8 mouse cellular contexts compared by ENCODE assay signal in the genomic region with DNA sequence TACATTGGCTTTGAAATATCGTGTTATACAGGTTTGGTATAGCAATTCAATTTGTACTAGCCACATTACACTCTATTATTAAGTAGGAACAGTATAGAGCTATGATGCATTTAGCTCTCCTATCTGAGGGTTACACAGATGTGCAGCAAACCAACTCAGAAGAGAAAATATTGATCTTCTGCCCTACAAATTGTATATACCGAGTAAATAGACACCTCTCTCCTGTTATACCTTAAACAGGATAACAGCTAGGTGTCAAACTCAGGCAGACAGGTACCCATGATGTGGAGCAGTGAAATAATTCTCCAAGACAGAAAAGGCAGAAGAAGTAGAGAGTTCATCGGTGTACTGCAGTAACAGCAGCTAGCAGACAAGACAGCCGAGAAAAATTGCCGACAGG. TPM values are rescaled to one million over a fixed set of nuclear protein-coding genes. Genes with fewer than 3 reads are reported as not detected.
A peak's percentile ranks its signal among the peaks of the same experiment; 100 is the strongest.
DNase-seq lines count a peak whose midpoint lies in the region; ATAC-seq lines count a peak whose summit lies in the region.

No protein-coding gene starts in this region.

- H3K4me2 ChIP-seq in liver, embryonic 15.5 days, result peak overlapping the region; percentile 99

- no peaks in the 10 kb centered on the region; the same call in 1 of the 2 replicates for H3K36me3 ChIP-seq in erythroblast, embryonic 14.5 days (ENCODE audit: control insufficient read depth)
- no peaks in the 10 kb centered on the region for H3K36me3 ChIP-seq in liver, embryonic 15.5 days (replicated peaks)

- H3K4me3 ChIP-seq in erythroblast, embryonic 14.5 days (replicated peaks), result peak overlapping the region; percentile 71
- peak overlapping the region; percentile 74 for H3K4me3 ChIP-seq in liver, embryonic 15.5 days (replicated peaks)

- H3K27me3 ChIP-seq in erythroblast, embryonic 14.5 days (ENCODE audit: control insufficient read depth), result peaks cover 8% of the 10 kb centered on the region
- 0 out of 2 replicates have a peak, but pooled peaks cover 5% of the 10 kb centered on the region for H3K27me3 ChIP-seq in liver, embryonic 15.5 days

- H3K9ac ChIP-seq in liver, embryonic 15.5 days, result no peak overlapping the region

- H3K27ac ChIP-seq in liver, embryonic 15.5 days (replicated peaks), result 0 out of 2 replicates have a peak overlapping the region, but pooled peaks have one; percentile 38

- 64% methylated on average over 5 of the region's 5 CpGs for WGBS in liver, embryonic 15.5 days (ENCODE audit: insufficient replicate concordance)

- DNase-seq in retina, postnatal 1 day, result peak; percentile 25
- DNase-seq in retina, embryonic 14.5 days (ENCODE audit: low spot score), result no peak
- DNase-seq in frontal cortex, adult 2 months (ENCODE audit: extremely low spot score in 1 of 2, low spot score in 1 of 2), result no peak
- DNase-seq in layer of hippocampus, postnatal 14 days (ENCODE audit: low spot score in 2 of 2), result no peak
- DNase-seq in thymus, postnatal 0 days (ENCODE audit: low spot score), result no peak

- H3K9me3 ChIP-seq in erythroblast, embryonic 14.5 days (ENCODE audit: control insufficient read depth, low read length), result no peaks in the 10 kb centered on the region
- no peaks in the 10 kb centered on the region for H3K9me3 ChIP-seq in liver, embryonic 15.5 days (replicated peaks)

- H3K4me1 ChIP-seq in erythroblast, embryonic 14.5 days (ENCODE audit: control insufficient read depth), result peaks cover 23% of the 10 kb centered on the region
- peaks cover 26% of the 10 kb centered on the region for H3K4me1 ChIP-seq in liver, embryonic 15.5 days (replicated peaks)

- ATAC-seq in erythroblast, adult 5-6 weeks (replicated peaks; ENCODE audit: low FRiP score, poor library complexity, severe bottlenecking), result no peak
- ATAC-seq in liver, embryonic 15.5 days (ENCODE audit: insufficient read depth), result no peak

RNA-seq across cellular contexts. Expression of a gene that starts 0.9 kb away (rescaled TPM):
- polyA plus RNA-seq in erythroblast, embryonic 14.5 days (2012), result 0.28 and 0.31 TPM in 2 replicates
- 6.5 and 7.7 TPM in 2 replicates for total RNA-seq in erythroblast, adult 5-6 weeks (2015; ENCODE audit: low replicate concordance)
- total RNA-seq in erythroblast, adult 5-6 weeks (2017; ENCODE audit: low replicate concordance), result 14.6 and 18.0 TPM in 2 replicates
- 15.9 and 17.0 TPM in 2 replicates for polyA plus RNA-seq in liver, embryonic 15.5 days (2015; fragmentation: Nextera tagmentation; extraction: Ambion mirVana)
- 152 and 176 TPM in 2 replicates for polyA plus RNA-seq in frontal cortex, adult 2 months (2012; rRNA removed)
- 100 to 1,000 TPM; 319 to 320 TPM for total RNA-seq in layer of hippocampus, postnatal 14 days (2021)
- 51.3 and 53.9 TPM in 2 replicates for polyA plus RNA-seq in thymus, postnatal 0 days (2015; fragmentation: Nextera tagmentation; extraction: Ambion mirVana)

RNA-seq across cellular contexts. Expression of a gene that starts 31.6 kb away (rescaled TPM):
- not detected in 2 replicates for polyA plus RNA-seq in erythroblast, embryonic 14.5 days (2012)
- not detected in 2 replicates for total RNA-seq in erythroblast, adult 5-6 weeks (2015; ENCODE audit: low replicate concordance)
- total RNA-seq in erythroblast, adult 5-6 weeks (2017; ENCODE audit: low replicate concordance), result not detected in 2 replicates
- 0.10 and 0.14 TPM in 2 replicates for polyA plus RNA-seq in liver, embryonic 15.5 days (2015; fragmentation: Nextera tagmentation; extraction: Ambion mirVana)
- 0.48 and 0.84 TPM in 2 replicates for polyA plus RNA-seq in frontal cortex, adult 2 months (2012; rRNA removed)
- under 1 TPM; 0.81 to 0.95 TPM for total RNA-seq in layer of hippocampus, postnatal 14 days (2021)
- 1.6 and 2.2 TPM in 2 replicates for polyA plus RNA-seq in thymus, postnatal 0 days (2015; fragmentation: Nextera tagmentation; extraction: Ambion mirVana)

RNA-seq across cellular contexts. Expression of a gene that starts 49.2 kb away (rescaled TPM):
- polyA plus RNA-seq in erythroblast, embryonic 14.5 days (2012), result 0.26 and 0.49 TPM in 2 replicates
- 10.2 and 11.7 TPM in 2 replicates for total RNA-seq in erythroblast, adult 5-6 weeks (2015; ENCODE audit: low replicate concordance)
- 6.7 and 18.9 TPM in 2 replicates for total RNA-seq in erythroblast, adult 5-6 weeks (2017; ENCODE audit: low replicate concordance)
- 4.2 and 4.4 TPM in 2 replicates for polyA plus RNA-seq in liver, embryonic 15.5 days (2015; fragmentation: Nextera tagmentation; extraction: Ambion mirVana)
- polyA plus RNA-seq in frontal cortex, adult 2 months (2012; rRNA removed), result 2.6 and 3.6 TPM in 2 replicates
- total RNA-seq in layer of hippocampus, postnatal 14 days (2021), result 1 to 10 TPM in 1 of 2 experiments, under 1 TPM in 1; 0.99 to 1.4 TPM
- 51.8 and 56.0 TPM in 2 replicates for polyA plus RNA-seq in thymus, postnatal 0 days (2015; fragmentation: Nextera tagmentation; extraction: Ambion mirVana)

Comparison
In these comparisons a context has a peak if more than half of its experiments do, and no peak if none do; other contexts are left out.
1. RNA of a gene that starts 0.9 kb away (polyA plus RNA-seq): 152 to 176 TPM in frontal cortex, adult 2 months, 51.3 to 53.9 TPM in thymus, postnatal 0 days and 15.9 to 17.0 TPM in liver, embryonic 15.5 days; 0.28 to 0.31 TPM in erythroblast, embryonic 14.5 days; every median in the first group is over 10 times any median in the second.